In the genomic region with DNA sequence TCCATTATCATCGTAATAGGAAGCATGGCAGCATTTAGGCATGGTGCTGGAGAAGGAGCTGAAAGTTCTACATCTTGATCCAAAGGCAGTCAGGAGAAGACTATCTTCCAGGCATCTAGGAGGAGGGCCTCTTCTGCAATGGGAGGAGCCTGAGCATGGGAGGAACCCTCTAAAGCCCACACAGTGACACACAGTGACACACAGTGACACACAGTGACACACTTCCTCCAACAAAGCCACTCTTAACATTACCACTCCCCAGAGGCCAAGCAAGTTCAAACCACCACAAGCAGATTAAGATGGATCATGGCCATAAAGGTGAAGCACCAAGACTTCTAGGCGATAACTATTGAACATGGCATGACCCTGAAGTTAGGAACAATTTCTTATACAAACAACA, we compare ENCODE assay signal across 25 mouse cellular contexts. TPM values are rescaled to one million over a fixed set of nuclear protein-coding genes. Genes with fewer than 3 reads are reported as not detected.
A peak's percentile ranks its signal among the peaks of the same experiment; 100 is the strongest.
DNase-seq lines count a peak whose midpoint lies in the region; ATAC-seq and TF ChIP-seq lines count a peak whose summit lies in the region.
"Had no signal": no experiment of that assay in that cellular context is flagged by ENCODE, and none has a peak within 500 bp of the region (broad histone marks: within the 10 kb centered on the region; RNA-seq: fewer than 3 reads in every experiment).

No protein-coding gene starts in this region.

- DNase-seq in testis, postnatal 14 days (ENCODE audit: low spot score): no peak
- no peak for DNase-seq in gastrocnemius, adult 8-10 months (ENCODE audit: low spot score in 2 of 2)
- no peak for DNase-seq in adrenal gland, postnatal 14 days
- DNase-seq: adrenal gland, postnatal 10 days; cerebellum, adult 18-20 months; cerebellum, adult 9-11 months; cerebellum, postnatal 36 days; gastrocnemius, postnatal 14 days; heart, postnatal 10 days; heart, postnatal 4 days had no signal

- no peaks in the 10 kb centered on the region for H3K36me3 ChIP-seq in testis, adult 2 months (ENCODE audit: control insufficient read depth, insufficient read depth, low read length)
- H3K36me3 ChIP-seq in forebrain, embryonic 12.5 days (replicated peaks): no peaks in the 10 kb centered on the region
- H3K36me3 ChIP-seq: embryonic facial prominence, embryonic 15.5 days; forebrain, embryonic 10.5 days; forebrain, embryonic 15.5 days; heart, embryonic 10.5 days; hindbrain, embryonic 13.5 days had no signal

- H3K4me2 ChIP-seq in forebrain, embryonic 12.5 days: no peak overlapping the region
- H3K4me2 ChIP-seq: embryonic facial prominence, embryonic 15.5 days; forebrain, embryonic 15.5 days; hindbrain, embryonic 13.5 days had no signal

- TF ChIP-seq POLR2A in testis, adult 2 months (IDR thresholded peaks at IDR 0.05; ENCODE audit: control insufficient read depth, low read depth, low read length): no peak

- H3K9me3 ChIP-seq in forebrain, embryonic 12.5 days: no peaks in the 10 kb centered on the region
- H3K9me3 ChIP-seq: embryonic facial prominence, embryonic 15.5 days; forebrain, embryonic 10.5 days; forebrain, embryonic 15.5 days; heart, embryonic 10.5 days; hindbrain, embryonic 13.5 days had no signal

- no peaks in the 10 kb centered on the region; the same call in none of the 2 replicates for H3K4me1 ChIP-seq in testis, adult 2 months (ENCODE audit: control insufficient read depth, insufficient read depth, low read length)
- H3K4me1 ChIP-seq in forebrain, embryonic 12.5 days: peaks cover 8% of the 10 kb centered on the region

- H3K27ac ChIP-seq in testis, adult 2 months (ENCODE audit: control insufficient read depth, insufficient read depth, low read depth, low read length): no peak overlapping the region
- H3K27ac ChIP-seq in forebrain, embryonic 12.5 days: no peak overlapping the region
- H3K27ac ChIP-seq: embryonic facial prominence, embryonic 15.5 days; forebrain, embryonic 10.5 days; forebrain, embryonic 15.5 days; heart, embryonic 10.5 days; hindbrain, embryonic 13.5 days; hindbrain, postnatal 0 days had no signal

- ATAC-seq in hematopoietic stem cell, adult 5-6 weeks (replicated peaks in 1 of 2; ENCODE audit: insufficient read depth in 1 of 2, low FRiP score in 2 of 2, low TSS enrichment in 1 of 2, low read depth in 1 of 2, poor library complexity in 2 of 2, severe bottlenecking in 2 of 2): peak; percentile 39 to 47; a peak in 3 of 4 replicates
- peak; percentile 41; the same call in 1 of the 2 replicates for ATAC-seq in neutrophil, adult 5-6 weeks (ENCODE audit: extremely low read depth, insufficient number of reproducible peaks, low FRiP score, poor library complexity, severe bottlenecking)
- ATAC-seq in forebrain, embryonic 12.5 days (ENCODE audit: low FRiP score): no peak
- ATAC-seq: forebrain, embryonic 15.5 days; hindbrain, postnatal 0 days had no signal

- WGBS in forebrain, embryonic 12.5 days: 89% methylated on average over 2 of the region's 2 CpGs

- no peak overlapping the region for H3K9ac ChIP-seq in forebrain, embryonic 12.5 days
- H3K9ac ChIP-seq: embryonic facial prominence, embryonic 15.5 days; forebrain, embryonic 15.5 days; hindbrain, embryonic 13.5 days had no signal

- H3K27me3 ChIP-seq in testis, adult 2 months (ENCODE audit: control insufficient read depth, insufficient read depth, low read length): no peaks in the 10 kb centered on the region
- H3K27me3 ChIP-seq in forebrain, embryonic 12.5 days: peaks cover 5% of the 10 kb centered on the region; the same call in 1 of the 2 replicates
- H3K27me3 ChIP-seq: forebrain, embryonic 15.5 days had no signal

- TF ChIP-seq CTCF in testis, adult 2 months (IDR thresholded peaks at IDR 0.05; ENCODE audit: control insufficient read depth, insufficient read depth, insufficient replicate concordance, low read depth, low read length): no peak

- peak overlapping the region; percentile 54 for H3K4me3 ChIP-seq in testis, adult 2 months (ENCODE audit: control insufficient read depth, low read depth, low read length)
- H3K4me3 ChIP-seq in forebrain, embryonic 12.5 days (replicated peaks): no peak overlapping the region
- H3K4me3 ChIP-seq: embryonic facial prominence, embryonic 15.5 days; erythroblast, embryonic 14.5 days; forebrain, embryonic 10.5 days; forebrain, embryonic 15.5 days; heart, embryonic 10.5 days; hindbrain, embryonic 13.5 days had no signal

RNA-seq across cellular contexts. Expression of gene 1700012B09Rik, which starts 1.2 kb away (rescaled TPM):
- polyA plus RNA-seq in testis, adult 2 months (2012; rRNA removed): 94.9 and 109 TPM in 2 replicates
- 4.6 TPM in 1 of 2 replicates, not detected in the other for total RNA-seq in hematopoietic stem cell, adult 5-6 weeks (2017)
- not detected in 2 replicates for total RNA-seq in neutrophil, adult 5-6 weeks (2017)
- not detected for total RNA-seq in gastrocnemius, adult 8-10 months (2022)
- total RNA-seq in adrenal gland, postnatal 14 days (2021): not detected in 2 replicates
- 0.62 and 1.5 TPM in 2 replicates for polyA plus RNA-seq in forebrain, embryonic 12.5 days (2016; fragmentation: Nextera tagmentation; extraction: Ambion mirVana)
- total RNA-seq: adrenal gland, postnatal 10 days; ES-E14; gastrocnemius, postnatal 14 days; heart, postnatal 10 days; heart, postnatal 4 days had no signal
- polyA plus RNA-seq: erythroblast, embryonic 14.5 days; forebrain, embryonic 10.5 days; heart, embryonic 10.5 days; heart, embryonic 14.5 days; intestine, embryonic 14.5 days had no signal

RNA-seq across cellular contexts. Expression of gene Mre11a, which starts 12.4 kb away (rescaled TPM):
- 9.0 and 11.0 TPM in 2 replicates for polyA plus RNA-seq in testis, adult 2 months (2012; rRNA removed)
- total RNA-seq in hematopoietic stem cell, adult 5-6 weeks (2017): 63.4 and 89.8 TPM in 2 replicates
- 23.6 TPM in 2 replicates for total RNA-seq in neutrophil, adult 5-6 weeks (2017)
- 10 to 100 TPM; 10.8 to 13.5 (median 11.0) TPM for total RNA-seq in gastrocnemius, adult 8-10 months (2022)
- 16.6 and 18.7 TPM in 2 replicates for total RNA-seq in adrenal gland, postnatal 14 days (2021)
- 31.2 and 32.6 TPM in 2 replicates for polyA plus RNA-seq in forebrain, embryonic 12.5 days (2016; fragmentation: Nextera tagmentation; extraction: Ambion mirVana)

RNA-seq across cellular contexts. Expression of gene Ankrd49, which starts 12.6 kb away (rescaled TPM):
- polyA plus RNA-seq in testis, adult 2 months (2012; rRNA removed): 45.5 and 52.7 TPM in 2 replicates
- 46.8 and 71.5 TPM in 2 replicates for total RNA-seq in hematopoietic stem cell, adult 5-6 weeks (2017)
- total RNA-seq in neutrophil, adult 5-6 weeks (2017): 29.8 and 31.3 TPM in 2 replicates
- total RNA-seq in gastrocnemius, adult 8-10 months (2022): 1 to 10 TPM; 6.0 to 7.7 (median 7.5) TPM
- total RNA-seq in adrenal gland, postnatal 14 days (2021): 14.3 and 18.1 TPM in 2 replicates
- polyA plus RNA-seq in forebrain, embryonic 12.5 days (2016; fragmentation: Nextera tagmentation; extraction: Ambion mirVana): 54.6 and 56.9 TPM in 2 replicates

RNA-seq across cellular contexts. Expression of gene Fut4, which starts 19.9 kb away (rescaled TPM):
- 0.22 and 0.46 TPM in 2 replicates for polyA plus RNA-seq in testis, adult 2 months (2012; rRNA removed)
- total RNA-seq in hematopoietic stem cell, adult 5-6 weeks (2017): 3.1 and 5.3 TPM in 2 replicates
- total RNA-seq in neutrophil, adult 5-6 weeks (2017): 7.1 and 10.0 TPM in 2 replicates
- total RNA-seq in gastrocnemius, adult 8-10 months (2022): under 1 TPM; 0.11 to 0.29 (median 0.18) TPM
- 1.5 and 2.7 TPM in 2 replicates for total RNA-seq in adrenal gland, postnatal 14 days (2021)
- 1.5 TPM in 2 replicates for polyA plus RNA-seq in forebrain, embryonic 12.5 days (2016; fragmentation: Nextera tagmentation; extraction: Ambion mirVana)
- polyA plus RNA-seq: erythroblast, embryonic 14.5 days had no signal

RNA-seq across cellular contexts. Expression of gene Piwil4, which starts 31.5 kb away (rescaled TPM):
- polyA plus RNA-seq in testis, adult 2 months (2012; rRNA removed): 0.56 and 0.66 TPM in 2 replicates
- 0.35 TPM in 1 of 2 replicates, not detected in the other for total RNA-seq in hematopoietic stem cell, adult 5-6 weeks (2017)
- not detected in 2 replicates for total RNA-seq in neutrophil, adult 5-6 weeks (2017)
- not detected for total RNA-seq in gastrocnemius, adult 8-10 months (2022)
- total RNA-seq in adrenal gland, postnatal 14 days (2021): not detected in 2 replicates
- 0.17 TPM in 1 of 2 replicates, not detected in the other for polyA plus RNA-seq in forebrain, embryonic 12.5 days (2016; fragmentation: Nextera tagmentation; extraction: Ambion mirVana)
- total RNA-seq: heart, postnatal 10 days; heart, postnatal 4 days had no signal
- polyA plus RNA-seq: embryonic facial prominence, embryonic 11.5 days; erythroblast, embryonic 14.5 days; heart, embryonic 10.5 days had no signal
